Mouse (Mus musculus) MEL (cell line): Measurements from ENCODE around the gene Map3k9. TPM values are rescaled to one million over a fixed set of nuclear protein-coding genes. Genes with fewer than 3 reads are reported as not detected.

Source experiments
- DNase-seq: peaks from one replicate; pipeline ENCODE4 v3.0.0; 2011; ENCODE audit warnings: low read depth, low spot score
- H3K27ac ChIP-seq: 2 replicates; pipeline ENCODE4 v1.5.1; 2012; ENCODE audit warnings: low read depth, mild to moderate bottlenecking, control low read depth, low read length, moderate library complexity; ENCODE audit not compliant: control insufficient read depth
- H3K27me3 ChIP-seq, 2 experiments: fragments of 150-350 bp in 1 of 2; sonication (generic) in 1 of 2; 2 replicates each; pipeline ENCODE4 v1.6.1; 2012; ENCODE audit warnings: low read length in 2 of 2, mild to moderate bottlenecking in 2 of 2, improper control_type of control experiment in 1 of 2, moderate library complexity in 1 of 2; ENCODE audit not compliant: insufficient read depth in 2 of 2, control insufficient read depth in 1 of 2
- H3K36me3 ChIP-seq, 2 experiments: 2 replicates each; pipeline ENCODE4 v1.6.1; 2012 to 2014; ENCODE audit warnings: low read length in 2 of 2, improper control_type of control experiment in 1 of 2, inconsistent platforms in 1 of 2, mild to moderate bottlenecking in 1 of 2; ENCODE audit not compliant: insufficient read depth in 2 of 2, control insufficient read depth in 1 of 2
- H3K4me1 ChIP-seq, 2 experiments: fragments of 150-350 bp in 1 of 2; sonication (generic) in 1 of 2; 2 replicates each; pipeline ENCODE4 v1.6.1; 2012; ENCODE audit warnings: low read length in 2 of 2, improper control_type of control experiment in 1 of 2, mild to moderate bottlenecking in 1 of 2; ENCODE audit not compliant: insufficient read depth in 2 of 2, control insufficient read depth in 1 of 2
- H3K4me3 ChIP-seq, 2 experiments: fragments of 150-350 bp in 1 of 2; sonication (generic) in 1 of 2; 2 replicates each; pipeline ENCODE4 v1.5.1; 2012; ENCODE audit warnings: low read depth in 2 of 2, low read length in 2 of 2, mild to moderate bottlenecking in 2 of 2, moderate library complexity in 2 of 2, control low read depth in 1 of 2, improper control_type of control experiment in 1 of 2; ENCODE audit not compliant: control insufficient read depth in 1 of 2, insufficient read depth in 1 of 2
- H3K79me2 ChIP-seq: 2 replicates; pipeline ENCODE4 v1.6.1; 2012; ENCODE audit warnings: mild to moderate bottlenecking, low read length, moderate library complexity; ENCODE audit not compliant: control insufficient read depth, poor library complexity, insufficient read depth
- H3K9ac ChIP-seq: 2 replicates; pipeline ENCODE4 v1.6.1; 2012; ENCODE audit warnings: low read depth, mild to moderate bottlenecking, control low read depth, low read length, moderate library complexity; ENCODE audit not compliant: control insufficient read depth, poor library complexity, severe bottlenecking
- H3K9me3 ChIP-seq: fragments of 150-350 bp; sonication (generic); replicated peaks from 2 replicates; pipeline ENCODE4 v1.6.1; 2012; ENCODE audit warnings: mild to moderate bottlenecking, low read length, improper control_type of control experiment, moderate library complexity; ENCODE audit not compliant: insufficient read depth
- BHLHE40 ChIP-seq: IDR thresholded peaks from 2 replicates; pipeline ENCODE4 v1.6.1; 2012; ENCODE audit warnings: low read depth, mild to moderate bottlenecking, inconsistent platforms, low read length, improper control_type of control experiment, borderline replicate concordance
- EP300 ChIP-seq, 2 experiments: IDR thresholded peaks; 2 replicates each; pipeline ENCODE4 v1.6.1; 2011; ENCODE audit warnings: improper control_type of control experiment in 2 of 2, low read length in 2 of 2, low read depth in 1 of 2, mild to moderate bottlenecking in 1 of 2
- GABPA ChIP-seq: IDR thresholded peaks from 2 replicates; pipeline ENCODE4 v1.6.1; 2012; ENCODE audit warnings: low read depth, mild to moderate bottlenecking, inconsistent platforms, low read length, improper control_type of control experiment, moderate library complexity
- GATA1 ChIP-seq: IDR thresholded peaks from 2 replicates; pipeline ENCODE4 v1.6.1; 2011; ENCODE audit warnings: low read depth, low read length, improper control_type of control experiment
- HCFC1 ChIP-seq: IDR thresholded peaks from 2 replicates; pipeline ENCODE4 v1.6.1; 2012; ENCODE audit warnings: low read depth, mild to moderate bottlenecking, inconsistent platforms, low read length, improper control_type of control experiment, moderate library complexity
- MAX ChIP-seq: IDR thresholded peaks from 2 replicates; pipeline ENCODE4 v1.6.1; 2011; ENCODE audit warnings: low read length, improper control_type of control experiment
- NRF1 ChIP-seq: IDR thresholded peaks from 2 replicates; pipeline ENCODE4 v1.6.1; 2014; ENCODE audit warnings: low read depth, mild to moderate bottlenecking, inconsistent platforms, low read length, improper control_type of control experiment, moderate library complexity; ENCODE audit not compliant: poor library complexity, insufficient read depth, severe bottlenecking
- POLR2AphosphoS2 ChIP-seq: IDR thresholded peaks from 2 replicates; pipeline ENCODE4 v1.6.1; 2011; ENCODE audit warnings: low read length, improper control_type of control experiment
- RCOR1 ChIP-seq: IDR thresholded peaks from 2 replicates; pipeline ENCODE4 v1.6.1; 2012; ENCODE audit warnings: low read depth, mild to moderate bottlenecking, inconsistent platforms, low read length, improper control_type of control experiment
- SMC3 ChIP-seq: IDR thresholded peaks from 2 replicates; pipeline ENCODE4 v1.6.1; 2011; ENCODE audit warnings: low read depth, low read length, improper control_type of control experiment
- USF2 ChIP-seq, 2 experiments: IDR thresholded peaks; 2 replicates each; pipeline ENCODE4 v1.6.1; 2011 to 2012; ENCODE audit warnings: improper control_type of control experiment in 2 of 2, low read length in 2 of 2, borderline replicate concordance in 1 of 2, inconsistent platforms in 1 of 2, low read depth in 1 of 2, mild to moderate bottlenecking in 1 of 2; ENCODE audit not compliant: insufficient read depth in 1 of 2
- ZC3H11A ChIP-seq: IDR thresholded peaks from 2 replicates; pipeline ENCODE4 v1.6.1; 2012; ENCODE audit warnings: low read depth, mild to moderate bottlenecking, inconsistent platforms, low read length, improper control_type of control experiment
- ZKSCAN1 ChIP-seq: IDR thresholded peaks from 2 replicates; pipeline ENCODE4 v1.6.1; 2012; ENCODE audit warnings: low read depth, mild to moderate bottlenecking, inconsistent platforms, low read length, improper control_type of control experiment, moderate library complexity
- ZNF384 ChIP-seq: IDR thresholded peaks from 2 replicates; pipeline ENCODE4 v1.6.1; 2012; ENCODE audit warnings: low read depth, mild to moderate bottlenecking, inconsistent platforms, low read length, improper control_type of control experiment
- polyA plus RNA-seq, 2 experiments: library from polyadenylated mRNA; stranded (reverse) in 1 of 2; unstranded in 1 of 2; fragments of >175 nt in 1 of 2; fragments of >200 nt in 1 of 2; gene quantifications; 2 replicates each; pipeline versions ENCODE4 v1.2.1 to v1.2.4; 2012; ENCODE audit warnings: low replicate concordance in 2 of 2, low read depth in 1 of 2; ENCODE audit not compliant: insufficient read length in 2 of 2, insufficient read depth in 1 of 2, missing spikeins in 1 of 2
- total RNA-seq: library from RNA; depleted of rRNA; stranded (reverse); fragments of 300-350 nt; gene quantifications from 2 replicates; pipeline ENCODE4 v1.2.3, GENCODE M21; 2012

The Map3k9 gene
- total and polyA plus RNA-seq, 3 experiments = not detected

DNA sequence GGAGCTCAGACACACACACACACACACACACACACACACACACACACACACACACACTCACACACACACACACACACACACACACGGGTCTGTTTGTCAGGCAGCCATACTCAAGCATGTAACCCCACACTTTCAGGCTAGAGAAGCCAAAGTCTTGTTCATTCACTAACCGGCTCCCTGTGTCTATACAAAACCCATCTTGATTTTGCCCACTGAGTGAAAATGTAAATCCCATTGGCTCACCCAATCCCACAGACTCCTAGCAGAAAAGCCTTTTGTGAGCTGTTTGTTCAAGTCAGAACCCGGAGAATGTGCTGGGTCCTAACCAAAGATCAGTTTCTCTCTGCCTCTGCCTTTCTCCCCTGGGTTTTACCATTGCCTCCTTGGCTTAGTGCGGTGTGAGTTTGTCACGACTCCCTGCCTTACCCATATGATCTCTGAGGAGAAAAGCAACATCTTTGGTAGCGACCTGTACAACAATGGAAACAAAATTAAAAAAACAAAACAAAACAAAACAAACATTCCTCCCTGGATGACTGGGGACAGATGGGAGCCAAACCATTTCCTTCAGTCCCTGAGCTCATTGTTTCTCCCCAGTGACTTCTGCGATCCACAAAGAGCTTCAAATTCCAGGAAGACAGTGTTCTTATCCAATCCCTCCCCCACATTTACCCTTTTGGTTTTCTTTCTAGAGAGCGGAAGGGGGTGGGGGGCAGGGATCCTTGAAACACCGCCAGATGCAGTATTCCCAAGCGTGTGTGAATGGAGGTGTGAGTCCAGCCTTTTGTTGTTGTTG is 35.6 kb upstream of the Map3k9 start:
- H3K79me2 ChIP-seq = no peaks in the 10 kb centered on the region
- no peak for DNase-seq
- peaks cover 9 to 21% of the 10 kb centered on the region in 2 experiments for H3K27me3 ChIP-seq
- TF ChIP-seq EP300 (IDR thresholded peaks at IDR 0.05; ENCODE audit: low read depth in 1 of 2, low read length in 2 of 2) (no peak), BHLHE40 (no peak), NRF1 (no peak), SMC3 (no peak), POLR2AphosphoS2 (no peak), USF2 (IDR thresholded peaks at IDR 0.05; ENCODE audit: borderline replicate concordance in 1 of 2, insufficient read depth in 1 of 2, low read depth in 1 of 2, low read length in 2 of 2) (no peak)
- H3K4me1 ChIP-seq = no peaks in the 10 kb centered on the region
- no peaks in the 10 kb centered on the region for H3K9me3 ChIP-seq
- H3K36me3 ChIP-seq = no peaks in the 10 kb centered on the region
- no peak overlapping the region for H3K4me3 ChIP-seq
- no peak overlapping the region for H3K27ac ChIP-seq
- H3K9ac ChIP-seq = no peak overlapping the region

DNA sequence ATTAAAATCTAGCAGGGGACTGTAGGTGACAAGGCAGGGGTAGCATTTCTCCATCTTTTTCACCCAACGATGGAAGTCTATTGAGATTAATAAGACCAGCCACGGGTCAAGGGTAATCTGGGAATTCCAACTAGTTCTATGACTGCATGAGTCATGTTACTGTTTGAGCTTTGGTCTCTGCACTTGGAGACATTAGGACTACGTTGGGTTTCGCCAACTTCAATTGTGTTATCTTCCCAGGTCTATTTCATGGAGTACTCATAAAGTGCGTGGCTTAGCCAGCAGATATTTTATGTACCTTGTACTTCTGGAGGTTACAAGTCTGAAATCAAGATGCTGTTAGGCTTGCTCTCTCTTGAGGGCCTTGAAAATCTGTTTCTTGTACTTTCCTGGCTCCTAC is 33.8 kb upstream of the Map3k9 start:
- no peaks in the 10 kb centered on the region for H3K4me1 ChIP-seq
- no peak overlapping the region for H3K9ac ChIP-seq
- H3K27ac ChIP-seq = no peak overlapping the region
- peaks cover 9 to 19% of the 10 kb centered on the region in 2 experiments for H3K27me3 ChIP-seq
- H3K79me2 ChIP-seq = no peaks in the 10 kb centered on the region
- TF ChIP-seq NRF1 (no peak), GATA1 (no peak), MAX (no peak), HCFC1 (no peak), RCOR1 (no peak), ZKSCAN1 (no peak), ZC3H11A (no peak), POLR2AphosphoS2 (no peak), GABPA (no peak), ZNF384 (no peak)
- H3K4me3 ChIP-seq = no peak overlapping the region
- H3K36me3 ChIP-seq = no peaks in the 10 kb centered on the region
- no peaks in the 10 kb centered on the region for H3K9me3 ChIP-seq
- no peak for DNase-seq
